Mouse (Mus musculus) heart, adult 2 months (tissue): ENCODE data around the gene Tmem129. TPM values are rescaled to one million over a fixed set of nuclear protein-coding genes. Genes with fewer than 3 reads are reported as not detected.

Experiments
- DNase-seq, 2 experiments: peaks; one replicate each; pipeline ENCODE4 v3.0.0; 2021
- H3K27ac ChIP-seq: fragments of 200-600 bp; 2 replicates; pipeline ENCODE4 v1.8.1; 2022
- H3K27me3 ChIP-seq: fragments of 200-500 bp; 2 replicates; pipeline ENCODE4 v1.6.1; 2012; ENCODE audit warnings: mild to moderate bottlenecking, low read length, inconsistent platforms, mixed read lengths; ENCODE audit not compliant: control insufficient read depth, insufficient read depth
- H3K36me3 ChIP-seq: fragments of 200-500 bp; 2 replicates; pipeline ENCODE4 v1.6.1; 2012; ENCODE audit warnings: low read length, inconsistent platforms; ENCODE audit not compliant: control insufficient read depth, insufficient read depth
- H3K4me1 ChIP-seq: fragments of 200-500 bp; 2 replicates; pipeline ENCODE4 v1.6.1; 2011; ENCODE audit warnings: low read length; ENCODE audit not compliant: control insufficient read depth, insufficient read depth
- H3K4me3 ChIP-seq: fragments of 200-600 bp; 2 replicates; pipeline ENCODE4 v1.8.1; 2022
- H3K79me2 ChIP-seq: fragments of 200-500 bp; replicated peaks from 2 replicates; pipeline ENCODE4 v1.6.1; 2012; ENCODE audit warnings: mild to moderate bottlenecking, inconsistent platforms, low read length, moderate library complexity, mixed read lengths; ENCODE audit not compliant: control insufficient read depth, insufficient read depth
- H3K9ac ChIP-seq: fragments of 200-500 bp; 2 replicates; pipeline ENCODE4 v1.6.1; 2012; ENCODE audit warnings: low read depth, mild to moderate bottlenecking, control low read depth, inconsistent platforms, low read length, mixed read lengths
- CTCF ChIP-seq: fragments of 200-600 bp; IDR thresholded peaks from 2 replicates; pipeline ENCODE4 v1.8.1; 2022; ENCODE audit warnings: antibody characterized with exemption, mild to moderate bottlenecking, moderate library complexity
- EP300 ChIP-seq: fragments of 200-500 bp; IDR thresholded peaks from 2 replicates; pipeline ENCODE4 v1.6.1; 2011; ENCODE audit warnings: low read depth, low read length, control low read depth; ENCODE audit not compliant: insufficient read depth
- POLR2A ChIP-seq: fragments of 200-500 bp; IDR thresholded peaks from 2 replicates; pipeline ENCODE4 v1.6.1; 2011; ENCODE audit warnings: mild to moderate bottlenecking, low read depth, low read length, control low read depth; ENCODE audit not compliant: insufficient read depth
- WGBS: fragments of 180-500 bp; shearing (Covaris S2); methylation state at CpG from one replicate; pipeline ENCODE4 v1.1.7; 2018; 5-methylcytosine and 5-hydroxymethylcytosine counted together
- intact Hi-C: fragments of 180-260 bp; cut with DNase I; formaldehyde crosslinking; loops from one replicate; pipeline ENCODE4 v1.15.1; 2025
- polyA plus RNA-seq: library from polyadenylated mRNA; depleted of rRNA; stranded (reverse); fragments of >200 nt; gene quantifications from 2 replicates; pipeline ENCODE4 v1.2.3, GENCODE M21; 2012
- total RNA-seq, 2 experiments: library from RNA; stranded (reverse); gene quantifications; 2 replicates each; pipeline ENCODE4 v1.2.3; 2021

The Tmem129 gene
- total and polyA plus RNA-seq, 3 experiments = 19.3 to 40.1 (median 21.8) TPM

GRCm38 (mm10) chr5:33671659-33672058 is 13.4 kb upstream of the Tmem129 start:
- Histone ChIP-seq H3K27me3 (no peaks in the 10 kb centered on the region), H3K4me3 (no peak overlapping the region), H3K79me2 (no peaks in the 10 kb centered on the region), H3K9ac (no peak overlapping the region), H3K4me1 (no peaks in the 10 kb centered on the region), H3K27ac (no peak overlapping the region), H3K36me3 (no peaks in the 10 kb centered on the region)
- WGBS = 54% methylated on average over 5 of the region's 5 CpGs
- intact Hi-C loops = no loop called here
- DNase-seq = no peak
- TF ChIP-seq EP300 (no peak), CTCF (no peak), POLR2A (no peak)

GRCm38 (mm10) chr5:33668223-33668622 is 10.0 kb upstream of the Tmem129 start:
- Histone ChIP-seq H3K27me3 (no peaks in the 10 kb centered on the region), H3K79me2 (no peaks in the 10 kb centered on the region), H3K9ac (no peak overlapping the region), H3K4me3 (no peak overlapping the region), H3K4me1 (no peaks in the 10 kb centered on the region), H3K36me3 (no peaks in the 10 kb centered on the region), H3K27ac (no peak overlapping the region)
- intact Hi-C loops = no loop called here
- TF ChIP-seq POLR2A = no peak
- peak; percentile 75 for TF ChIP-seq CTCF
- no peak for TF ChIP-seq EP300
- DNase-seq = no peak

- no peak for DNase-seq
- Histone ChIP-seq H3K36me3 (no peaks in the 10 kb centered on the region), H3K4me1 (peaks cover 5% of the 10 kb centered on the region), H3K27me3 (no peaks in the 10 kb centered on the region), H3K79me2 (no peaks in the 10 kb centered on the region), H3K9ac (0 out of 2 replicates have a peak overlapping the region, but pooled peaks have one; percentile 31), H3K4me3 (peak overlapping the region; percentile 71), H3K27ac (peak overlapping the region; percentile 100; the same call in 1 of the 2 replicates)
- whole genome bisulfite sequencing = 1% methylated on average over 26 of the region's 26 CpGs
- TF ChIP-seq EP300 (no peak), CTCF (no peak), POLR2A (no peak)
- intact Hi-C loops = loop anchor here (5.0 to 10.0 kb wide), 4 partner anchors 124 to 706 kb away; partner anchors contain the start of genes Fam193a, Letm1, Mxd4 and Nelfa
Measured at GRCm38 (mm10) chr5:33658664-33659050, 441 bp upstream of the Tmem129 start.

GRCm38 (mm10) chr5:33657251-33657786 is 897 bp downstream of the Tmem129 start:
- no peaks in the 10 kb centered on the region for H3K36me3 ChIP-seq
- H3K9ac ChIP-seq = peak overlapping the region; percentile 81
- peaks cover 8% of the 10 kb centered on the region for H3K4me1 ChIP-seq
- no peaks in the 10 kb centered on the region for H3K27me3 ChIP-seq
- peak overlapping the region; percentile 71 for H3K4me3 ChIP-seq
- peak overlapping the region; percentile 100 for H3K27ac ChIP-seq
- intact Hi-C loops = loop anchor here (5.0 to 10.0 kb wide), 4 partner anchors 125 to 707 kb away; partner anchors contain the start of genes Fam193a, Letm1, Mxd4 and Nelfa
- DNase-seq = no peak
- TF ChIP-seq EP300 = no peak
- TF ChIP-seq POLR2A = no peak
- no peak for TF ChIP-seq CTCF
- under 1% methylated on average over 32 of the region's 32 CpGs for WGBS
- H3K79me2 ChIP-seq = no peaks in the 10 kb centered on the region

- H3K27me3 ChIP-seq = no peaks in the 10 kb centered on the region
- peak overlapping the region; percentile 100 for H3K27ac ChIP-seq
- DNase-seq = no peak
- no peaks in the 10 kb centered on the region for H3K79me2 ChIP-seq
- peak overlapping the region; percentile 81 for H3K9ac ChIP-seq
- peaks cover 8% of the 10 kb centered on the region for H3K4me1 ChIP-seq
- no peaks in the 10 kb centered on the region for H3K36me3 ChIP-seq
- peak overlapping the region; percentile 71 for H3K4me3 ChIP-seq
- TF ChIP-seq CTCF (no peak), EP300 (no peak), POLR2A (no peak)
- intact Hi-C loops = loop anchor here (5.0 to 10.0 kb wide), 4 partner anchors 126 to 708 kb away; partner anchors contain the start of genes Fam193a, Letm1, Mxd4 and Nelfa
- 7% methylated on average over 1 of the region's 1 CpGs for WGBS
Measured at GRCm38 (mm10) chr5:33656739-33657138, 1.5 kb downstream of the Tmem129 start.

GRCm38 (mm10) chr5:33655251-33655840 is 2.9 kb downstream of the Tmem129 start:
- Histone ChIP-seq H3K27me3 (no peaks in the 10 kb centered on the region), H3K4me1 (peaks cover 8% of the 10 kb centered on the region), H3K27ac (no peak overlapping the region), H3K79me2 (no peaks in the 10 kb centered on the region), H3K4me3 (no peak overlapping the region), H3K36me3 (peaks cover 8% of the 10 kb centered on the region; the same call in 1 of the 2 replicates), H3K9ac (no peak overlapping the region)
- no peak for DNase-seq
- no peak for TF ChIP-seq CTCF
- no peak for TF ChIP-seq EP300
- no peak for TF ChIP-seq POLR2A
- intact Hi-C loops = loop anchor here (5.0 to 10.0 kb wide), 4 partner anchors 127 to 709 kb away; partner anchors contain the start of genes Fam193a, Letm1, Mxd4 and Nelfa
- WGBS = 88% methylated on average over 10 of the region's 10 CpGs
